14 mouse cellular contexts compared by ENCODE assay signal in the genomic region with DNA sequence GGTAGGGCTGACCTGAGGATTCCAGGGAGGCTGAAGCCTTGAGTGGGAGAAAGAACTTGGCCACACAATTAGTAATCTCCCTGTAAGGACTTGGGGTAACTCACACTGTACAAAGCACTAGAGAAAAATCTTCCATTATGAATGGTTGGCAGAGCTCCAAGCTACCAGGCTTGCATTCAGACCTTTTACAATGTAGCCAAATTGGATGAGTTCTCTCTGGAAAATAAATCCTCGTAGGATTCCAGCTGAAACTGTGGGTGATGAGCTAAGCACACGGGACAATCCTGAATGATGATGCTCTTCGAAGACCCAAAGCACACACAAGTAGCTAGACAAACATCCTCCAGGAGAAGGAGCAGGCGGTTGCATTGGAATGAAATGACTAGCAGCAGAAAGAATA. TPM values are rescaled to one million over a fixed set of nuclear protein-coding genes. Genes with fewer than 3 reads are reported as not detected.
DNase-seq lines count a peak whose midpoint lies in the region; ATAC-seq and TF ChIP-seq lines count a peak whose summit lies in the region.
"Had no signal": no experiment of that assay in that cellular context is flagged by ENCODE, and none has a peak within 500 bp of the region (broad histone marks: within the 10 kb centered on the region; RNA-seq: fewer than 3 reads in every experiment).

No protein-coding gene starts in this region.

- no peak for TF ChIP-seq CTCF in lung, embryonic 14.5 days (IDR thresholded peaks at IDR 0.05; ENCODE audit: low read depth)
- no peak for TF ChIP-seq CTCF in lung, adult 2 months (IDR thresholded peaks at IDR 0.05; ENCODE audit: insufficient read depth, low read length)
- no peak for TF ChIP-seq CTCF in brain, embryonic 14.5 days (IDR thresholded peaks at IDR 0.05; ENCODE audit: borderline replicate concordance, extremely low read depth, insufficient read depth, insufficient read length)
- TF ChIP-seq CTCF in midbrain, postnatal 0 days (IDR thresholded peaks at IDR 0.05) = no peak

- intact Hi-C loops in heart, postnatal 10 days (cut with DNase I) = no loop called here

- H3K9ac ChIP-seq in lung, embryonic 14.5 days = no peak overlapping the region
- H3K9ac ChIP-seq in midbrain, postnatal 0 days (replicated peaks; ENCODE audit: low read length, poor library complexity, severe bottlenecking) = no peak overlapping the region
- H3K9ac ChIP-seq: heart, embryonic 15.5 days had no signal

- H3K4me3 ChIP-seq in lung, embryonic 14.5 days (ENCODE audit: low read depth, low read length) = no peak overlapping the region
- H3K4me3 ChIP-seq in lung, adult 2 months (replicated peaks; ENCODE audit: extremely low read depth, low read depth, low read length) = no peak overlapping the region
- H3K4me3 ChIP-seq in midbrain, postnatal 0 days (ENCODE audit: low read depth, low read length) = no peak overlapping the region
- H3K4me3 ChIP-seq: erythroblast, embryonic 14.5 days; heart, embryonic 15.5 days had no signal

- no peak overlapping the region for H3K4me2 ChIP-seq in lung, embryonic 14.5 days
- H3K4me2 ChIP-seq in midbrain, postnatal 0 days (ENCODE audit: low read depth, low read length, poor library complexity, severe bottlenecking) = no peak overlapping the region
- H3K4me2 ChIP-seq: heart, embryonic 15.5 days had no signal

- DNase-seq in heart, postnatal 10 days = peak; percentile 17 to 38
- DNase-seq in heart, adult 9 months (ENCODE audit: low spot score in 2 of 2) = no peak
- peak; percentile 80 for DNase-seq in lung, embryonic 14.5 days
- DNase-seq in lung, adult 2 months = no peak
- DNase-seq in brain, embryonic 14.5 days (ENCODE audit: low read depth) = peak; percentile 89
- DNase-seq in midbrain, postnatal 0 days (ENCODE audit: low spot score) = peak; percentile 73
- no peak for DNase-seq in T-cell, adult 2 months (ENCODE audit: low spot score)
- DNase-seq in adrenal gland, postnatal 14 days = no peak
- DNase-seq: lung, adult 18-20 months had no signal

- no peaks in the 10 kb centered on the region for H3K4me1 ChIP-seq in lung, embryonic 14.5 days (ENCODE audit: insufficient read depth)
- H3K4me1 ChIP-seq in lung, adult 2 months (ENCODE audit: control insufficient read depth, insufficient read depth, low read length) = no peaks in the 10 kb centered on the region; the same call in 1 of the 2 replicates
- H3K4me1 ChIP-seq in midbrain, postnatal 0 days (ENCODE audit: insufficient read depth, low read length) = no peaks in the 10 kb centered on the region
- H3K4me1 ChIP-seq: heart, embryonic 15.5 days had no signal

- ATAC-seq in lung, embryonic 14.5 days (ENCODE audit: insufficient read depth) = no peak
- no peak for ATAC-seq in midbrain, postnatal 0 days (ENCODE audit: low FRiP score)
- ATAC-seq: CD4-positive, CD25-positive, alpha-beta regulatory T cell, adult 4 months had no signal

- no peaks in the 10 kb centered on the region for H3K27me3 ChIP-seq in lung, embryonic 14.5 days (ENCODE audit: insufficient read depth, low read length)
- no peaks in the 10 kb centered on the region for H3K27me3 ChIP-seq in midbrain, postnatal 0 days (ENCODE audit: insufficient read depth, low read length)
- H3K27me3 ChIP-seq: heart, embryonic 15.5 days had no signal

- no peaks in the 10 kb centered on the region for H3K9me3 ChIP-seq in lung, embryonic 14.5 days (ENCODE audit: low read depth, low read length)
- H3K9me3 ChIP-seq in midbrain, postnatal 0 days (ENCODE audit: low read length) = no peaks in the 10 kb centered on the region
- H3K9me3 ChIP-seq: heart, embryonic 15.5 days had no signal

- no peaks in the 10 kb centered on the region for H3K36me3 ChIP-seq in lung, embryonic 14.5 days (ENCODE audit: insufficient read depth)
- H3K36me3 ChIP-seq in midbrain, postnatal 0 days (ENCODE audit: insufficient read depth, low read length) = no peaks in the 10 kb centered on the region
- H3K36me3 ChIP-seq: heart, embryonic 15.5 days had no signal

- no peak for TF ChIP-seq POLR2A in lung, adult 2 months (IDR thresholded peaks at IDR 0.05; ENCODE audit: borderline replicate concordance, extremely low read depth, low read depth, low read length)
- TF ChIP-seq POLR2A in brain, embryonic 14.5 days (IDR thresholded peaks at IDR 0.05; ENCODE audit: borderline replicate concordance, extremely low read depth, insufficient read depth, insufficient read length, poor library complexity, severe bottlenecking) = no peak

- 35% methylated on average over 4 of the region's 4 CpGs for WGBS in lung, embryonic 14.5 days
- WGBS in lung, adult 2 months = 36% methylated on average over 4 of the region's 4 CpGs
- WGBS in midbrain, postnatal 0 days = 50% methylated on average over 4 of the region's 4 CpGs

- H3K27ac ChIP-seq in lung, embryonic 14.5 days (ENCODE audit: low read depth) = no peak overlapping the region
- no peak overlapping the region for H3K27ac ChIP-seq in midbrain, postnatal 0 days (ENCODE audit: low read depth, low read length)
- H3K27ac ChIP-seq: heart, embryonic 15.5 days had no signal

RNA-seq across cellular contexts. Expression of a gene that starts 7.1 kb away (rescaled TPM):
- not detected for total RNA-seq in heart, postnatal 10 days (2021)
- not detected in 2 replicates for polyA plus RNA-seq in lung, embryonic 14.5 days (2014; fragmentation: Nextera tagmentation; extraction: Ambion mirVana)
- polyA plus RNA-seq in lung, adult 2 months (2012; rRNA removed) = not detected in 2 replicates
- polyA plus RNA-seq in brain, embryonic 14.5 days (2012; rRNA removed) = 0.04 TPM in 1 of 2 replicates, not detected in the other
- not detected in 2 replicates for total RNA-seq in midbrain, postnatal 0 days (2014; rRNA removed)
- not detected in 2 replicates for polyA plus RNA-seq in midbrain, postnatal 0 days (2015; fragmentation: Nextera tagmentation; extraction: Ambion mirVana)
- total RNA-seq in adrenal gland, postnatal 14 days (2021) = 0.11 and 0.82 TPM in 2 replicates
- total RNA-seq: layer of hippocampus, postnatal 36 days had no signal
- polyA plus RNA-seq: CD4-positive, CD25-positive, alpha-beta regulatory T cell, adult 4 months; cerebellum, adult 2 months; erythroblast, embryonic 14.5 days; heart, embryonic 15.5 days had no signal

Comparison
In these comparisons a context has a peak if more than half of its experiments do, and no peak if none do; other contexts are left out.
1. DNase-seq: peak in heart, postnatal 10 days (2 of 2), lung, embryonic 14.5 days (single experiment), brain, embryonic 14.5 days (single experiment) and midbrain, postnatal 0 days (single experiment); none in heart, adult 9 months (0 of 2), lung, adult 2 months (single experiment), T-cell, adult 2 months (single experiment) and adrenal gland, postnatal 14 days (single experiment).